Mouse (Mus musculus) adrenal gland, postnatal 10 days (tissue): Measurements from ENCODE around the gene Kmt2d. TPM values are rescaled to one million over a fixed set of nuclear protein-coding genes. Genes with fewer than 3 reads are reported as not detected.
A peak's percentile ranks its signal among the peaks of the same experiment; 100 is the strongest.
"Not testable (repeated sequence)": the region's sequence is repeated elsewhere in the genome, so short reads cannot be mapped to it uniquely, and the experiment has no call there.

Experiments
- DNase-seq: peaks from one replicate; pipeline ENCODE4 v3.0.0; 2021; ENCODE audit warnings: mixed read lengths
- total RNA-seq, 2 experiments: library from RNA; stranded (reverse); gene quantifications; 2 replicates each; pipeline ENCODE4 v1.2.3; 2021

Gene Kmt2d
- total RNA-seq, 2 experiments from 2014 or later, result 47.5 to 64.2 TPM

DNA sequence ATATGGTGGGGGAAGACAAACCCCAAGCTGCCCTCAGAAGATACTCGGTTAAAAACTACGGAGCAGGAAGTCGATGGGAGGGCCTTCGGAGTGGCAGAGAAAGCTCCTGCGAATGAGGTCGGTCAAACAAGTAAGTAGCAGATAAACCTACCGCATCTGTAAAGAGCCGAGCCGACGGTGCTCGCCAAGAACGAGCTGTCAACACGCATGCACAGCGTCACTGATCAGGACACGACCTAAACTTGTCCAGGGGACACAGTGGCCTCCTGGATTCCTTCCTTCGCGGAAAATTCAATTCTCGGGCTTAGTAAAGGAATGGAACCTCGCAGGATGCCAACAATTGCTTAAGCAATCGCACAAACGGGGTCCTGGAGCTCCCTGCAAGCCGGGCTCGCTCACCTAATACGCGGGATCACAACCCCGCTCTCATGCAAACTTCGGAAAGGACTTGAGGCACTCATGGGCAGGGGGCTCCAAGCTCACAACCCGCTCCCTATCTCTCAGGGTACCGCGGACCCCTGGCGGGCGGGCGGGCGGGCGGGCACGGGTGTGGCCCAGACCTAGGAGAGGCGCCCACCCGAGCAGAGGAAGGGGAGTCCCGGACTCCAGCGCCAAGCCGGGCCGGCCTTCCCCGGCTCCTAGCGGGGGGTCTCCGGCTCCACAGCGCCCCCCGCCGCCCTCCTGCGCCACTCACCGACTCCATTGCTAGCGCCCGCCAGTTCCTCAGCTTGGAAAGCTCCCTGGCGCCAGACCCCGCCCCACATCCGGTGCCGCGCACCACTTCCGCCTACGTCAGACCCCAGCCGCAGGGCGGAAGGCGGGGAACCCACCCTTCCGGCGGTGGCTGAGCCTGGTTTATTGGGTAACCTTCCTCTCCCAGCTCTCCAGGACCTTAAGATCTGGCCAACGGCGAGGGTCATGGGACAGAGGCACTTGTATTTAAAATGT is 40.0 kb downstream of the Kmt2d start, which contains the start of gene Prkag1:
TSS of gene Prkag1 (minus strand) at position 786 of the 948 bp plus-strand sequence.
- peak; percentile 99 for DNase-seq

- no peak for DNase-seq
Measured at GRCm38 (mm10) chr15:98827611-98828011, 43.4 kb downstream of the Kmt2d start.

DNA sequence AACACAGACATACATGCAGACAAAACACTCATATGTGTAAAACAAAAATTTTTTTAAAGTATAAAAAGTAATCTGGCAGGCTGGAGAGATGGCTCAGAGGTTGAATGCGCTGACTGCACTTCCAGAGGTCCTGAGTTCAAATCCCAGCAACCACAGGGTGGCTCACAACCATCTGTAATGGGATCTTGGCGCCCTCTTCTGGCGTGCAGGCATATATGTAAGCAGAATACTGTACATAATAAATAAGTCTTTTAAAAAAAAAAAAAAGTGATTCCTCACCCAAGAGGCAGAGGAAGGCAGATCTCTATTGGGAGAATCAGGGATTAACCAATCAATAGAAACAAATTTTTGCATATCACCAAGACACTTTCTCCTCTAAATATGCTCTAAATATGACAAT is 47.6 kb downstream of the Kmt2d start:
- peak; percentile 15 for DNase-seq

DNA sequence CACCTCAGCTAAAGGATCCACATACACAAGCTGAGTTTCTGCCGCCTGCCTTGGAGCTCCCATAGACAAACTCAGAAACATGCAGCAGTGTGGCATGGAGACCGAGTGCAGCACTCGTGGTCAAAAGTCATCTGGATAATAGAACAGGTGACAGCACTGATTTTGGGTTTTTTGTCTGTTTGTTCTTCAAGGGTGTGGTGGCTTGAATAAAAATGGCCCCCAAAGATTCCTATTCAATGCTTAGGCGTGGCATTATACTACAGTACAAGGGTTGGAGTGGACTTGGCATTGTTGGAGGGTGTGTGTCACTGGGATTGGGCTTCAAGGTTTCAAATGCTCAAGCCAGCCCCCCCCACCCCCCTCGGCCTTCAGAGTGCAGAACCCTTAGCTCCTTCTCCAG is 48.9 kb downstream of the Kmt2d start:
- DNase-seq, result no peak

DNA sequence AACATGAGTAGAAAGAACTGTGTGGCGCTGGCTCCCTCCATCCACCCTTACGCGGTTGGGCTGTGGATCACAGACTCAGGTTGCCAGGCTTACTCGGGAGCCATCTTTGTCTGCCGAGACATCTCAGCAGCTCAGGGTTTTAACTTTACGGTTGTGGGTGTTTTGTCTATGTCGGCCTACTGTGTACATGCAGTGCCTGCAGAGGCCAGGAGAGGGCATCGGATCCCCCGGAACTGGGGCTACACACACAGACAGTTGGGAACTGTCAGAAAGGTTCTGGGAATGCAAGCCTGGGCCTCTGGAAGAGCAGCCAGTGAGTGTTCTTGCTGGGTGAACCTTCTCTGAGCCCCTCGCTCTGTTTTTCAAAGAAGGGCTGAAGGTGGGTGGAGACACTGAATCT is 49.6 kb downstream of the Kmt2d start:
- peak; percentile 42 for DNase-seq

DNA sequence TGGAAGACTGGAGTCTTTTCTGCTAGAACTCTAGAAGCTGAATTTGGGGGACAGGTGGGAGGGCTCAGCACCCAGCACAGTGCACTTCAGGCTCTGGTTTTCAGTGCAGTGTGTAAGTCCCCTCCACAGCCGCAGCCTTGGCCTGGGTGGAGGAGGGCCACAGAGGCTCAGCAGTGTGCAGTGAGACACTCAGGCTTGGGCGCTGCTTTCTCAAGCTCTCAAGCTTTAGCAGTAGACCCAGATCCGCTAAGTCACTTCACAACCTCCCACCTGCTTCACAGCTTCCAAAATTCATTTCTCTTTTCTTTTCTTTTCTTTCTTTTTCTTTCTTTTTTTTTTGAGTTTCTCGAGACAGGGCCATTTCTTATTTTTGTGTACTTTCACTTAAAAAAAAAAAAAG is 50.1 kb downstream of the Kmt2d start:
- no peak for DNase-seq

DNA sequence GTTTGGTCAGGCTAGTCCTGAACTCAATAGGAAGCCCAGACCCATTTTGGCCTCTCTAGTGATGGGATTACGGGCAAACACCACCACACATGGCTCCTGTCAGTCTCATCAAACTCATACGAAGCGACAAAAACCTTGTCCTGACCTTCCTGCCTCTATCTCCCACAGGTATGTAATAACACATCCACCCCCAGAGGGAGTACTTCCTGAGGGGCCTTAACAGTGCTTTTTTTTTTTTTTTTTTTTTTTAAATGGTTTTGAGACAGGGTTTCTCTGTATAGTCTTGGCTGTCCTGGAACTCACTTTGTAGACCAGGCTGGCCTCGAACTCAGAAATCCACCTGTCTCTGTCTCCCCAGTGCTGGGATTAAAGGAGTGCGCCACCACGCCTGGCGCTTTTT is 52.8 kb downstream of the Kmt2d start:
- DNase-seq, result no peak

GRCm38 (mm10) chr15:98812741-98813424 is 58.1 kb downstream of the Kmt2d start:
- DNase-seq, result no peak

DNA sequence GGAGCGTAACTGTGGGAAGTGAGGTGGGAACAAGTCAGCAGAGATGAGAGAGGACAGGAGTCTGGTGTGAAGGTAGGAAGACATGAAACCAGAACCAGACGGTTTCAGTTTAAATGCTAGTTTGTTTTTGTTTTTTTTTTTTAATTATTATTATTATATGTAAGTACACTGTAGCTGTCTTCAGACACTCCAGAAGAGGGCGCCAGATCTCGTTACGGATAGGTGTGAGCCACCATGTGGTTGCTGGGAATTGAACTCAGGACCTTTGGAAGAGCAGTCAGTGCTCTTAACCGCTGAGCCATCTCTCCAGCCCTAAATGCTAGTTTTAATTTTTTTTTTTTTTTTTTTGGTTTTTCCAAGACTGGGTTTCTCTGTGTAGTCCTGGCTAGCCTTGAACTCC is 60.8 kb downstream of the Kmt2d start:
- DNase-seq, result not testable (repeated sequence)

GRCm38 (mm10) chr15:98809390-98809789 is 61.6 kb downstream of the Kmt2d start, which contains the start of gene Ddn:
TSS of gene Ddn (minus strand) at chr15:98809490.
- no peak for DNase-seq

DNA sequence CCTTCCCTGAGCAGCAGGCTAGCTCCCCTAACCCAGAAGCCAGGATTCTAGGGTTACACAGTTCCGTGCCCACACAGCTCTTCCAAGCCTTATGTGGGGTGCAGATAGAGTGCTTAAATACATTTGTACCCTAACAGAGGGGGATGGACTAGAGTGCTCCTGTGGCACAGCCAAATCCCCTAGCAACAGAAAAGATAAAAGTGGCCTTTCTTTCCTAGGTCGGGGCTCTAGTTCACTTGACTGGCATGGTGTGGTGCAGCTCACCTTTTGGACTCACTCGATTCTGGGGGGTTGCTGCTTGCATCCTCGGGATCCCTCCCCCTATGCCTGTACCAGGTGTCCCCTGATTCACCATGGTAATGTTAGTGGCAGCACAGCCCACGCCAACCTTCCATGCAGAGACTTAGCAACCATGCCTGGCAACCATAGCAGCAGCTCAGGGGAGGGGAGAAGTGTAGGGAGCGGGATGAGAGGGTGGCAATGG is 62.3 kb downstream of the Kmt2d start:
- no peak for DNase-seq

DNA sequence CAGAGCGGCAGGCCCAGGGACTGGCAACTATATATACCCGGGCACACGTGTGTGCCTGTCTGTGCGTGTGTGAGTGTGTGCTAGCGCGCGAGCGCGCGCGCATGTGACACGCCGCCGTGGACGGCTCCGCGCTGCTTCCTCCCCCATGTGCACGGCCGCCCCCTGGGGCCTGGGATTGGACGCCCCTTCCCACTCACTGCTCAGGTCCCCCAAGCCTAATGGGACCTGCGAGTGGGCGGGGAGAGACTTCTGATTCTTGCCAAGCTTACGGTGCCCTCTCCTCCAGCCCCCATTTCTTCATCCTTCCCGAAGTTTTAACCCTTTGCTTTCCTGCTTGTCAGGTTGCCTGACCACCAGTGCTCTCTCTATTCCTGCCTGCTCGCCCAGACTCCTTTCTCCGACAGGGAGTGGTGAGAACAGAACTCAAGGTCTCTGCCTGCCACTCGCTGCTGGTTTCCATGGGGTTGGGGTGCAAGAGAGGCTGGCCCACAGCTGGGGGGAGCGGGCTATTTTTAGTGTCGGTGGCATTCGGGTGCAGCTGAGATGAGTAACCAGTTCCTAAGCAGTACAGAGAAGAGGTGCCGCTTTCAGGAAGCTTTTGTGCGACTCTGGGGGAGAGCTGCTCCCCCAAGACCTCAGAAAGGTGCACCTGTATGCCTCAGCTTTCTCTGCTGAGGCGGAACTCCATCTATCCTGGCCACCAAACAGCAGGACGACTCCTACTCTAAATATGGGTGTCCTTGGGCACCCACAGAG is 62.9 kb downstream of the Kmt2d start:
- peak; percentile 47 for DNase-seq

GRCm38 (mm10) chr15:98806809-98807770 is 63.9 kb downstream of the Kmt2d start:
- peak; percentile 29 for DNase-seq

- peak; percentile 7 for DNase-seq
Measured at GRCm38 (mm10) chr15:98806071-98806808, 64.8 kb downstream of the Kmt2d start.

DNA sequence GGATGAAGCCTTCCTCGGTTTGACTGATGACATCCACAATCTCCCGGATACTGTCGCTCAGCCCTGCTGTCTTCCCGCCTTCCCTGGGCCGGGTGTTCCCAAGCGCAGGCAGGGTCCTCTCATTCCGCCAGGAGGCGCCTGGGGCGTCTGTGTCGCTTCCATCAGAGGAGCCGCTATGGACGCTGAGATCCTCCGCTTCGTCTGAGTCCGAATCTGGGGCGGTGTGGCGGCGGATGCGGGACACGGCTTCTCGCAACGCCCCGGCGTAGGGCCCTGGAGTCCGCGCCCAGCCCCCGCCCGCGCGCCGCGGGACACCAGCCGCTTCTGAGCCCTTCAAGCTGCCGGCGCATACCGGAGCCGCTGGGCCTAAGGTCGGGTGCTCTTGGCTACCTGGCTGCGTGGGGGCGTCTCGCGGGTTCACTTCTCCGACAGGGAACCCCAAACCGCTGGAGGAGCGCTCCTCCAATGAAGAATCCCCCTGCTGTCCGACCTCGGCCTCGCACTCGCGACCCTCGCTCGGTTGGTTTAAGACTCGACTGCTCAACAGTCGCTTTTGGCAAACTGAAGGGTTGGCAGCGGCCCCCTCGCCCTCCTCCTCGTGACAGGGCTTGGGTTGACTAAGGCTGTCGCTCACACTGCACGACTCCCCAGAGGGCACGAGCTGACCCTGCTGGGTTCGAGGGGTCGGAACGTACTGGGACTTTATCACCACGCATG is 65.5 kb downstream of the Kmt2d start:
- peak; percentile 83 for DNase-seq

- DNase-seq, result peak; percentile 93
Measured at GRCm38 (mm10) chr15:98804054-98804453, 67.0 kb downstream of the Kmt2d start.

- peak; percentile 16 for DNase-seq
Measured at GRCm38 (mm10) chr15:98802926-98803325, 68.1 kb downstream of the Kmt2d start.

DNA sequence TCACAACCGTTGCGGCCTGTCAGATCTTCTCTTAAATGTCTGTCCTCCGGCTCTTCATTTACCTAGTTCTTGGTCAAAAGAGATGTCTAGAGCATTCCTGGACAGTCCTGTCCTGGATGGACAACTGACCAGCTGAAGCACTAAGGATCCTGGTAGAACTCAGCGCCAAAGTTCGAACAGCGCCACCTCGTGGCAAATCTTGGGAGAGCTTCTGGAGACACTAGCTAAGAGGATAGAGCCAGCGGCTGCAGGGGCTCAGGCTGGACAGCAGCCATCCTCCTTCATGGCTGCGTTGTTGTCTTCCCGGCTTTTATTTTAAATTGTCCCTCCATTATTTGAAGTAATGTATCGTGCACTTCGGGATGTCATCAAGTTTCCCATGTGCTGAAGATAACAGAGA is 71.6 kb downstream of the Kmt2d start:
- peak; percentile 91 for DNase-seq

GRCm38 (mm10) chr15:98798903-98799302 is 72.1 kb downstream of the Kmt2d start:
- DNase-seq, result no peak
